Mouse (Mus musculus) hindbrain, embryonic 15.5 days (tissue): Measurements from ENCODE around the gene Rpl37. TPM values are rescaled to one million over a fixed set of nuclear protein-coding genes. Genes with fewer than 3 reads are reported as not detected.

Experiments
- ATAC-seq: fragments of 200-750 bp; cut with Nextera tagmentation; 2 replicates; pipeline ENCODE4 v1.8.0; 2017; ENCODE audit warnings: low read depth, moderate number of reproducible peaks, moderate TSS enrichment; ENCODE audit not compliant: low FRiP score
- H3K27ac ChIP-seq: fragments of 300-500 bp; sonication (generic); replicated peaks from 2 replicates; pipeline ENCODE4 v1.5.1; 2015; ENCODE audit warnings: mild to moderate bottlenecking, inconsistent platforms
- H3K27me3 ChIP-seq: fragments of 300-500 bp; sonication (generic); 2 replicates; pipeline ENCODE4 v1.6.1; 2015; ENCODE audit warnings: control low read depth, inconsistent platforms
- H3K36me3 ChIP-seq: fragments of 300-500 bp; sonication (generic); 2 replicates; pipeline ENCODE4 v1.6.1; 2015; ENCODE audit warnings: control low read depth, inconsistent platforms
- H3K4me1 ChIP-seq: fragments of 300-500 bp; sonication (generic); replicated peaks from 2 replicates; pipeline ENCODE4 v1.6.1; 2015; ENCODE audit warnings: control low read depth, inconsistent platforms
- H3K4me2 ChIP-seq: fragments of 300-500 bp; sonication (generic); 2 replicates; pipeline ENCODE4 v1.6.1; 2015; ENCODE audit warnings: moderate library complexity, mild to moderate bottlenecking, inconsistent platforms
- H3K4me3 ChIP-seq: fragments of 300-500 bp; sonication (generic); 2 replicates; pipeline ENCODE4 v1.5.1; 2015; ENCODE audit warnings: mild to moderate bottlenecking, inconsistent platforms
- H3K9ac ChIP-seq: fragments of 300-500 bp; sonication (generic); 2 replicates; pipeline ENCODE4 v1.6.1; 2015; ENCODE audit warnings: inconsistent platforms
- H3K9me3 ChIP-seq: fragments of 300-500 bp; sonication (generic); 2 replicates; pipeline ENCODE4 v1.6.1; 2016; ENCODE audit warnings: control low read depth, inconsistent platforms
- WGBS: fragments of 180-500 bp; shearing (Covaris S2); methylation state at CpG from one replicate; pipeline ENCODE4 v1.1.7; 2015; 5-methylcytosine and 5-hydroxymethylcytosine counted together
- polyA plus RNA-seq: library from polyadenylated mRNA; unstranded; fragments of >200 nt; fragmentation: Nextera tagmentation; extraction: Ambion mirVana; gene quantifications from 2 replicates; pipeline ENCODE4 v1.2.1, GENCODE M21; 2015

The Rpl37 gene
- polyA plus RNA-seq, 1 experiment from 2014 or later: 309 TPM

DNA sequence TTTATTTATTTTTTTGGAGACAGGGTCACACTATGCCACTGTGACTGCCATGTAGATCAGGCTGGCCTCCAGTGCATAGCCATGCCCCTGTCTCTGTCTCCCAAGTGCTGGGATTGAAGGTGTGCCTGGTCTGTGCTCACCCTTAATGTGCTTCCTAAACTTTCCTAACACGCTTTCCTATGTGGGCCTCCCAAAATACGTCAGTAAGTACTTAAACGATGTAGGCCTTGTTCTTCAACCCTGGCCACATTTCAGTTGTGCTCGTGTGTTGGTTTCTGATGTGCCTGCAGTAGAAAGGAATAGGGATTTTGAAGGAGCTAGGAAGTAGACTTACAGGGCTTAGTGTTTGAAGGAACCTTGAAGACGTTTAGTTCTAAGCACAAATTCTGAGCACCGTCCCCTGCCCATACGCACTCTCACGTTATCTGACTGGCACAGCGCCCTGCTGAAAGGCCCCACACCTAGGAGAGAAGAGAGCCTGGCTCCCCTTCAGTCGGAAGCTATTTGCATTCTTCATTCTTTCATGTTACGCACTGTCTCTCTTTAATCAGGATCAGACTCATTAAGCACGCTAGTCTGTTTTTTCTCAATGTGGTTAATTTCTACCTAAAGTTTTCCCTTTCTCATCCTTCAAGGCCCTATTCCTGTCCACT lies 48.8 kb downstream of the Rpl37 start:
- no peak for ATAC-seq
- Histone ChIP-seq H3K27ac (no peak overlapping the region), H3K36me3 (peaks cover 30% of the 10 kb centered on the region), H3K4me3 (no peak overlapping the region), H3K27me3 (no peaks in the 10 kb centered on the region), H3K9ac (no peak overlapping the region), H3K4me2 (no peak overlapping the region), H3K9me3 (no peaks in the 10 kb centered on the region), H3K4me1 (no peaks in the 10 kb centered on the region)
- WGBS: 82% methylated on average over 12 of the region's 12 CpGs

Other genes with a start within 250 kb of the Rpl37 start
- gene Mroh2b, start 217.9 kb upstream of the Rpl37 start, polyA plus RNA-seq: not detected in 2 replicates
- 0.19 TPM in 1 of 2 replicates, not detected in the other for gene C7, start 52.9 kb upstream of the Rpl37 start, polyA plus RNA-seq
- 0.58 and 0.64 TPM in 2 replicates for gene Card6, start 8.1 kb upstream of the Rpl37 start, polyA plus RNA-seq
- 13.7 and 14.1 TPM in 2 replicates for gene Prkaa1, start 27.2 kb downstream of the Rpl37 start, polyA plus RNA-seq
- 50.4 and 53.0 TPM in 2 replicates for gene Ttc33, start 68.9 kb downstream of the Rpl37 start, polyA plus RNA-seq
- 2.6 and 3.1 TPM in 2 replicates for gene Ptger4, start 127.5 kb downstream of the Rpl37 start, polyA plus RNA-seq